Mouse (Mus musculus): ENCODE measurements at regions not wholly inside any gene's neighbourhood (a gene's known extent, or its start where the extent isn't known, plus 50 kb on each side); places are given as distances from the start of the nearest gene placed in this dataset.

- TF ChIP-seq POLR2A (IDR thresholded peaks at IDR 0.05; ENCODE audit: borderline replicate concordance, control insufficient read depth, low read depth, low read length) = no peak
- TF ChIP-seq CTCF (IDR thresholded peaks at IDR 0.05; ENCODE audit: control insufficient read depth, insufficient read depth, low read length) = no peak
Measured at GRCm38 (mm10) chr3:102340731-102341130, 129.0 kb upstream of the Ngf start.

All from bone marrow, adult 2 months (tissue).